Mouse (Mus musculus) limb, embryonic 10.5 days (tissue): ENCODE measurements around the gene Tsr3. TPM values are rescaled to one million over a fixed set of nuclear protein-coding genes. Genes with fewer than 3 reads are reported as not detected.
A peak's percentile ranks its signal among the peaks of the same experiment; 100 is the strongest.

Experiments
- DNase-seq: peaks from one replicate; pipeline ENCODE4 v3.0.0-alpha.2; 2017; ENCODE audit warnings: low spot score
- H3K27ac ChIP-seq: fragments of 300-500 bp; sonication (generic); 2 replicates; pipeline ENCODE4 v1.5.1; 2016; ENCODE audit warnings: mild to moderate bottlenecking
- H3K27me3 ChIP-seq: fragments of 300-500 bp; sonication (generic); 2 replicates; pipeline ENCODE4 v1.6.1; 2016; ENCODE audit warnings: low read depth, mild to moderate bottlenecking; ENCODE audit not compliant: poor library complexity, severe bottlenecking
- H3K36me3 ChIP-seq: fragments of 300-500 bp; sonication (generic); 2 replicates; pipeline ENCODE4 v1.6.1; 2016; ENCODE audit warnings: mild to moderate bottlenecking, moderate library complexity
- H3K4me1 ChIP-seq: fragments of 300-500 bp; sonication (generic); 2 replicates; pipeline ENCODE4 v1.6.1; 2016
- H3K4me3 ChIP-seq: fragments of 300-500 bp; sonication (generic); 2 replicates; pipeline ENCODE4 v1.5.1; 2016; ENCODE audit warnings: mild to moderate bottlenecking, moderate library complexity
- H3K9me3 ChIP-seq: fragments of 300-500 bp; sonication (generic); replicated peaks from 2 replicates; pipeline ENCODE4 v1.6.1; 2016; ENCODE audit warnings: mild to moderate bottlenecking
- WGBS: fragments of 180-500 bp; shearing (Covaris S2); methylation state at CpG from one replicate; pipeline ENCODE4 v1.1.7; 2016; 5-methylcytosine and 5-hydroxymethylcytosine counted together
- polyA plus RNA-seq: library from polyadenylated mRNA; unstranded; fragments of >200 nt; fragmentation: Nextera tagmentation; extraction: Ambion mirVana; gene quantifications from 2 replicates; pipeline ENCODE4 v1.2.1, GENCODE M21; 2016

Gene Tsr3
- polyA plus RNA-seq, 1 experiment from 2014 or later = 74.6 TPM

- H3K27me3 ChIP-seq = peaks cover 56% of the 10 kb centered on the region
These were observed 12.7 kb downstream of the Tsr3 start for GRCm38 (mm10) chr17:25252643-25253042.

GRCm38 (mm10) chr17:25253760-25254159, 13.8 kb downstream of the Tsr3 start:
- H3K27me3 ChIP-seq = peaks cover 56% of the 10 kb centered on the region
- peaks cover 9% of the 10 kb centered on the region for H3K36me3 ChIP-seq
- peaks cover 40% of the 10 kb centered on the region for H3K4me1 ChIP-seq
- DNase-seq = no peak
- H3K27ac ChIP-seq = no peak overlapping the region
- no peaks in the 10 kb centered on the region for H3K9me3 ChIP-seq
- no peak overlapping the region; the same call in 1 of the 2 replicates for H3K4me3 ChIP-seq
- 48% methylated on average over 10 of the region's 10 CpGs for WGBS

More at GRCm38 (mm10) chr17:25252643-25253042, 12.7 kb downstream of the Tsr3 start:
- Histone ChIP-seq H3K27ac (no peak overlapping the region), H3K4me1 (peaks cover 31% of the 10 kb centered on the region), H3K4me3 (no peak overlapping the region), H3K9me3 (no peaks in the 10 kb centered on the region), H3K36me3 (no peaks in the 10 kb centered on the region)
- DNase-seq = no peak
- 32% methylated on average over 3 of the region's 3 CpGs for WGBS

GRCm38 (mm10) chr17:25255110-25255509, 15.1 kb downstream of the Tsr3 start:
- WGBS = 71% methylated on average over 2 of the region's 2 CpGs
- no peak overlapping the region for H3K4me3 ChIP-seq
- H3K4me1 ChIP-seq = peaks cover 43% of the 10 kb centered on the region
- peaks cover 56% of the 10 kb centered on the region for H3K27me3 ChIP-seq
- DNase-seq = no peak
- H3K36me3 ChIP-seq = peaks cover 23% of the 10 kb centered on the region
- H3K27ac ChIP-seq = no peak overlapping the region
- H3K9me3 ChIP-seq = no peaks in the 10 kb centered on the region

GRCm38 (mm10) chr17:25256140-25256754, 16.3 kb downstream of the Tsr3 start, which contains the start of gene Baiap3:
Gene Baiap3, minus strand, starts transcription at chr17:25256364.
- WGBS = 4% methylated on average over 35 of the region's 35 CpGs
- H3K36me3 ChIP-seq = peaks cover 29% of the 10 kb centered on the region
- peak within 1 kb of the TSS; percentile 50 for H3K4me3 ChIP-seq
- peak; percentile 65 for DNase-seq
- H3K27ac ChIP-seq = peak within 1 kb of the TSS; percentile 38; the same call in 1 of the 2 replicates
- H3K27me3 ChIP-seq = peaks cover 56% of the 10 kb centered on the region
- H3K9me3 ChIP-seq = no peaks in the 10 kb centered on the region
- H3K4me1 ChIP-seq = peaks cover 43% of the 10 kb centered on the region

- Histone ChIP-seq H3K27me3 (peaks cover 41% of the 10 kb centered on the region), H3K9me3 (no peaks in the 10 kb centered on the region), H3K36me3 (peaks cover 35% of the 10 kb centered on the region), H3K27ac (no peak overlapping the region), H3K4me3 (no peak overlapping the region), H3K4me1 (peaks cover 40% of the 10 kb centered on the region)
- no peak for DNase-seq
- WGBS = 54% methylated on average over 6 of the region's 6 CpGs
These were observed 17.9 kb downstream of the Tsr3 start for GRCm38 (mm10) chr17:25257804-25258261.

GRCm38 (mm10) chr17:25264453-25264852, 24.5 kb downstream of the Tsr3 start:
- Histone ChIP-seq H3K4me3 (no peak overlapping the region), H3K36me3 (peaks cover 86% of the 10 kb centered on the region), H3K4me1 (no peaks in the 10 kb centered on the region; the same call in 1 of the 2 replicates), H3K9me3 (no peaks in the 10 kb centered on the region), H3K27ac (no peak overlapping the region), H3K27me3 (no peaks in the 10 kb centered on the region)
- WGBS = 83% methylated on average over 3 of the region's 3 CpGs
- no peak for DNase-seq

GRCm38 (mm10) chr17:25270795-25271335, 30.9 kb downstream of the Tsr3 start:
- Histone ChIP-seq H3K4me1 (peaks cover 29% of the 10 kb centered on the region), H3K4me3 (peak overlapping the region; percentile 99), H3K9me3 (no peaks in the 10 kb centered on the region), H3K27ac (no peak overlapping the region), H3K27me3 (no peaks in the 10 kb centered on the region), H3K36me3 (peaks cover 62% of the 10 kb centered on the region)
- WGBS = 89% methylated on average over 2 of the region's 2 CpGs
- no peak for DNase-seq

GRCm38 (mm10) chr17:25272326-25272725, 32.4 kb downstream of the Tsr3 start:
- Histone ChIP-seq H3K27ac (peak overlapping the region; percentile 100), H3K9me3 (no peaks in the 10 kb centered on the region), H3K4me1 (peaks cover 29% of the 10 kb centered on the region), H3K4me3 (peak overlapping the region; percentile 99), H3K36me3 (peaks cover 47% of the 10 kb centered on the region), H3K27me3 (no peaks in the 10 kb centered on the region)
- WGBS = under 1% methylated on average over 10 of the region's 10 CpGs
- no peak for DNase-seq

GRCm38 (mm10) chr17:25272951-25273705, 33.2 kb downstream of the Tsr3 start:
- Histone ChIP-seq H3K9me3 (no peaks in the 10 kb centered on the region), H3K4me3 (peak overlapping the region; percentile 99), H3K27ac (peak overlapping the region; percentile 100), H3K36me3 (peaks cover 39% of the 10 kb centered on the region), H3K4me1 (peaks cover 29% of the 10 kb centered on the region), H3K27me3 (no peaks in the 10 kb centered on the region)
- DNase-seq = peak; percentile 90
- WGBS = under 1% methylated on average over 92 of the region's 92 CpGs

GRCm38 (mm10) chr17:25273706-25274501, 33.9 kb downstream of the Tsr3 start:
- H3K27ac ChIP-seq = peak overlapping the region; percentile 100
- peak overlapping the region; percentile 99 for H3K4me3 ChIP-seq
- peak; percentile 96 for DNase-seq
- H3K36me3 ChIP-seq = peaks cover 32% of the 10 kb centered on the region
- peaks cover 29% of the 10 kb centered on the region for H3K4me1 ChIP-seq
- H3K27me3 ChIP-seq = no peaks in the 10 kb centered on the region
- no peaks in the 10 kb centered on the region for H3K9me3 ChIP-seq
- under 1% methylated on average over 45 of the region's 45 CpGs for WGBS

- no peak for DNase-seq
- H3K27me3 ChIP-seq = no peaks in the 10 kb centered on the region
- peak within 1 kb of the TSS; percentile 100 for H3K27ac ChIP-seq
- 89% methylated on average over 9 of the region's 9 CpGs for WGBS
- H3K4me1 ChIP-seq = peaks cover 29% of the 10 kb centered on the region
- peak within 1 kb of the TSS; percentile 99 for H3K4me3 ChIP-seq
- H3K9me3 ChIP-seq = no peaks in the 10 kb centered on the region
- H3K36me3 ChIP-seq = peaks cover 23% of the 10 kb centered on the region
These were observed 34.8 kb downstream of the Tsr3 start, which contains the start of gene Ube2i for GRCm38 (mm10) chr17:25274571-25275346. Gene Ube2i, minus strand, starts transcription at chr17:25274622.

- DNase-seq = no peak
- Histone ChIP-seq H3K9me3 (no peaks in the 10 kb centered on the region), H3K27ac (no peak overlapping the region), H3K27me3 (no peaks in the 10 kb centered on the region), H3K36me3 (peaks cover 12% of the 10 kb centered on the region), H3K4me3 (no peak overlapping the region), H3K4me1 (peaks cover 23% of the 10 kb centered on the region)
- 95% methylated on average over 3 of the region's 3 CpGs for WGBS
These were observed 35.9 kb downstream of the Tsr3 start for GRCm38 (mm10) chr17:25275833-25276232.
